Mouse (Mus musculus): Measurements from ENCODE around the gene Mettl26. TPM values are rescaled to one million over a fixed set of nuclear protein-coding genes. Genes with fewer than 3 reads are reported as not detected.

Mettl26 gene
- total RNA-seq (2023): 10 to 100 TPM; 10.1 to 11.1 TPM

GRCm38 (mm10) chr17:25874721-25875170 lies at the start of gene Mettl26:
TSS of gene Mettl26 (plus strand) at chr17:25875074.

GRCm38 (mm10) chr17:25828712-25829557 lies 45.9 kb upstream of the Mettl26 start, which contains the start of gene Jmjd8:
TSS of gene Jmjd8 (plus strand) at chr17:25828867.

GRCm38 (mm10) chr17:25833291-25833663 lies 41.6 kb upstream of the Mettl26 start, which contains the start of gene Stub1:
TSS of gene Stub1 (minus strand) at chr17:25833404.

GRCm38 (mm10) chr17:25837076-25837410 lies 37.8 kb upstream of the Mettl26 start, which contains the start of gene Rhbdl1:
TSS of gene Rhbdl1 (minus strand) at chr17:25837295.

GRCm38 (mm10) chr17:25841117-25841880 lies 33.6 kb upstream of the Mettl26 start, which contains the start of gene Gm20683:
TSS of gene Gm20683 (minus strand) at chr17:25841763.

GRCm38 (mm10) chr17:25844396-25844901 lies 30.4 kb upstream of the Mettl26 start, which contains the start of gene Rhot2:
TSS of gene Rhot2 (minus strand) at chr17:25844851.

GRCm38 (mm10) chr17:25860832-25861703 lies 13.8 kb upstream of the Mettl26 start, which contains the start of gene Wdr90:
TSS of gene Wdr90 (minus strand) at chr17:25861501.

GRCm38 (mm10) chr17:25868601-25869191 lies 6.2 kb upstream of the Mettl26 start, which contains the start of gene Mcrip2:
TSS of gene Mcrip2 (minus strand) at chr17:25868764.

GRCm38 (mm10) chr17:25880196-25880910 lies 5.5 kb downstream of the Mettl26 start, which contains the start of gene Wfikkn1:
TSS of gene Wfikkn1 (minus strand) at chr17:25880858.

GRCm38 (mm10) chr17:25919144-25919785 lies 44.4 kb downstream of the Mettl26 start, which contains the start of gene Rab40c:
TSS of gene Rab40c (minus strand) at chr17:25919727.

Other genes starting within 250 kb of the Mettl26 start
- not detected for gene Gng13, start 157.9 kb upstream of the Mettl26 start, total RNA-seq (2023)
- gene Chtf18, start 147.7 kb upstream of the Mettl26 start, total RNA-seq (2023): 1 to 10 TPM; 2.6 to 3.9 TPM
- 1 to 10 TPM; 6.6 to 7.9 TPM for gene Rpusd1, start 147.4 kb upstream of the Mettl26 start, total RNA-seq (2023)
- gene Mslnl, start 139.0 kb upstream of the Mettl26 start, total RNA-seq (2023): not detected
- 1 to 10 TPM; 1.2 to 1.3 TPM for gene Msln, start 120.7 kb upstream of the Mettl26 start, total RNA-seq (2023)
- gene Narfl, start 101.3 kb upstream of the Mettl26 start, total RNA-seq (2023): 10 to 100 TPM; 33.1 to 34.7 TPM
- 10 to 100 TPM; 21.6 to 21.7 TPM for gene Haghl, start 89.4 kb upstream of the Mettl26 start, total RNA-seq (2023)
- not detected for gene Ccdc78, start 88.5 kb upstream of the Mettl26 start, total RNA-seq (2023)
- gene Fam173a, start 82.2 kb upstream of the Mettl26 start, total RNA-seq (2023): 10 to 100 TPM; 33.5 to 35.6 TPM
- not detected for gene AC134908.4, start 79.4 kb upstream of the Mettl26 start, total RNA-seq (2023)
- gene Metrn, start 77.9 kb upstream of the Mettl26 start, total RNA-seq (2023): 1 to 10 TPM; 8.0 to 9.9 TPM
- gene Fbxl16, start 66.0 kb upstream of the Mettl26 start, total RNA-seq (2023): under 1 TPM in 1 of 2 experiments, not detected in 1; 0.24 TPM
- 10 to 100 TPM; 13.5 to 14.9 TPM for gene Wdr24, start 51.4 kb upstream of the Mettl26 start, total RNA-seq (2023)
- gene Jmjd8, start 46.2 kb upstream of the Mettl26 start, total RNA-seq (2023): 10 to 100 TPM; 23.2 to 28.1 TPM
- gene Stub1, start 41.7 kb upstream of the Mettl26 start, total RNA-seq (2023): 10 to 100 TPM; 50.8 to 51.1 TPM
- gene Rhbdl1, start 37.8 kb upstream of the Mettl26 start, total RNA-seq (2023): 1 to 10 TPM; 1.2 to 1.7 TPM
- gene Gm20683, start 33.3 kb upstream of the Mettl26 start, total RNA-seq (2023): 1 to 10 TPM in 1 of 2 experiments, under 1 TPM in 1; 0.89 to 4.0 TPM
- 10 to 100 TPM; 28.4 to 34.3 TPM for gene Rhot2, start 30.2 kb upstream of the Mettl26 start, total RNA-seq (2023)
- gene Wdr90, start 13.6 kb upstream of the Mettl26 start, total RNA-seq (2023): 1 to 10 TPM; 6.0 to 6.2 TPM
- 1 to 10 TPM; 4.8 to 5.5 TPM for gene Mcrip2, start 6.3 kb upstream of the Mettl26 start, total RNA-seq (2023)
- 1 to 10 TPM; 3.2 to 3.3 TPM for gene Wfikkn1, start 5.8 kb downstream of the Mettl26 start, total RNA-seq (2023)
- gene Rab40c, start 44.7 kb downstream of the Mettl26 start, total RNA-seq (2023): 10 to 100 TPM; 16.5 to 18.1 TPM
- 10 to 100 TPM; 46.9 to 60.5 TPM for gene Pigq, start 69.9 kb downstream of the Mettl26 start, total RNA-seq (2023)
- not detected for gene Nhlrc4, start 69.9 kb downstream of the Mettl26 start, total RNA-seq (2023)
- not detected for gene A930017K11Rik, start 77.5 kb downstream of the Mettl26 start, total RNA-seq (2023)
- 10 to 100 TPM; 31.1 to 32.2 TPM for gene Capn15, start 110.7 kb downstream of the Mettl26 start, total RNA-seq (2023)
- 1 to 10 TPM; 5.1 to 6.8 TPM for gene Rab11fip3, start 194.5 kb downstream of the Mettl26 start, total RNA-seq (2023)
- gene Decr2, start 215.3 kb downstream of the Mettl26 start, total RNA-seq (2023): 1 to 10 TPM; 5.0 to 6.8 TPM
- gene Nme4, start 220.5 kb downstream of the Mettl26 start, total RNA-seq (2023): 1 to 10 TPM; 2.2 to 2.8 TPM
- gene Tmem8, start 238.2 kb downstream of the Mettl26 start, total RNA-seq (2023): 10 to 100 TPM; 20.9 to 23.1 TPM
- gene Mrpl28, start 248.4 kb downstream of the Mettl26 start, total RNA-seq (2023): 10 to 100 TPM; 29.3 to 35.8 TPM